Mouse (Mus musculus): ENCODE data around the gene Mbd5. TPM values are rescaled to one million over a fixed set of nuclear protein-coding genes. Genes with fewer than 3 reads are reported as not detected.

Mbd5 gene
- total and polyA plus RNA-seq, 2 experiments: 2.4 to 10.3 TPM

- no peaks in the 10 kb centered on the region for H3K36me3 ChIP-seq (ENCODE audit: control insufficient read depth, insufficient read depth, low read length)
- H3K4me1 ChIP-seq (ENCODE audit: control insufficient read depth, insufficient read depth, low read length): peaks cover 3% of the 10 kb centered on the region; the same call in 1 of the 2 replicates
- WGBS: 0% methylated on average over 9 of the region's 9 CpGs
- peak overlapping the region; percentile 93 for H3K27ac ChIP-seq (replicated peaks; ENCODE audit: insufficient read depth, low read depth, low read length)
- TF ChIP-seq CTCF (IDR thresholded peaks at IDR 0.05; ENCODE audit: low read depth, low read length): no peak
- TF ChIP-seq POLR2A (IDR thresholded peaks at IDR 0.05; ENCODE audit: extremely low read depth, insufficient read depth, low read length): no peak
- DNase-seq (ENCODE audit: extremely low read depth, low read depth, low spot score): peak; percentile 20
- peak overlapping the region; percentile 94 for H3K4me3 ChIP-seq (ENCODE audit: insufficient read depth, low read depth, low read length)
- no peaks in the 10 kb centered on the region for H3K27me3 ChIP-seq (ENCODE audit: control insufficient read depth, insufficient read depth, low read length)
- H3K9ac ChIP-seq (ENCODE audit: low read depth, low read length): peak overlapping the region; percentile 93
- H3K79me2 ChIP-seq (ENCODE audit: control insufficient read depth, insufficient read depth, low read length): peaks cover 12% of the 10 kb centered on the region; the same call in 1 of the 2 replicates
Measured at GRCm38 (mm10) chr2:48949743-48950251, 489 bp downstream of the Mbd5 start.

GRCm38 (mm10) chr2:48950252-48950315, 776 bp downstream of the Mbd5 start, which contains the start of gene Orc4:
Gene Orc4 (minus strand): TSS chr2:48950277.
- Histone ChIP-seq H3K27ac (replicated peaks; ENCODE audit: insufficient read depth, low read depth, low read length) (peak within 1 kb of the TSS; percentile 93), H3K27me3 (ENCODE audit: control insufficient read depth, insufficient read depth, low read length) (no peaks in the 10 kb centered on the region), H3K36me3 (ENCODE audit: control insufficient read depth, insufficient read depth, low read length) (no peaks in the 10 kb centered on the region), H3K4me1 (ENCODE audit: control insufficient read depth, insufficient read depth, low read length) (peaks cover 3% of the 10 kb centered on the region; the same call in 1 of the 2 replicates), H3K4me3 (ENCODE audit: insufficient read depth, low read depth, low read length) (peak within 1 kb of the TSS; percentile 94), H3K79me2 (ENCODE audit: control insufficient read depth, insufficient read depth, low read length) (peaks cover 12% of the 10 kb centered on the region; the same call in 1 of the 2 replicates), H3K9ac (ENCODE audit: low read depth, low read length) (peak within 1 kb of the TSS; percentile 93)
- no peak for TF ChIP-seq CTCF (IDR thresholded peaks at IDR 0.05; ENCODE audit: low read depth, low read length)
- no peak for TF ChIP-seq POLR2A (IDR thresholded peaks at IDR 0.05; ENCODE audit: extremely low read depth, insufficient read depth, low read length)
- WGBS: 0% methylated on average over 2 of the region's 2 CpGs
- DNase-seq (ENCODE audit: extremely low read depth, low read depth, low spot score): no peak

DNA sequence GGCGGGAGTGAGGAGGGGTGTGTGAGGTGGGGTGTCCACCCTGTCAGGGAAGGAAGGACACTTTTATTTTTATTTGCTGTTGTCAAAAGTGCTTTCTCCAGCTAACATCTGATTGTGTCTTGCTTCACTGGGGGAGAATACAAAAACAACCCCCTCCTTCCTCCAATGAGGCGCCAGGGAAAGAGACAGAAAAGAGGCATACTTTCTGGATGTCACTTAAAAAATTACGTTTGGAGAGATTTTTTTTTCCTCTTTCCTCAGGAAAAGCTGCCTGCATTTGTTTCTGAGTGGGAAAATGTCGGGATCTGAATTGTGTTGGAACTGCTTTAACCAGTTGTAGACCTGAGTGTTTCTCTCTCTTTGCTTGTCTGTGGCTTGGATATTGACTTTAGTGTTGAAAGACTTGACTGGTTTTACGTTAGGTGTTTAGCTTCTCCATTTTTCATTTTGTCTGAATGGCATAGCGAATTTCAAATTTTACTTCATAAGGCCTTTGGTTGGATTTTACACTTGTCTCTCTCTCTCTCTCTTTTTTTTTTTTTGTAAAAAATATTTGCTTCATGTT, 1.1 kb downstream of the Mbd5 start:
- H3K27me3 ChIP-seq (ENCODE audit: control insufficient read depth, insufficient read depth, low read length): no peaks in the 10 kb centered on the region
- H3K79me2 ChIP-seq (ENCODE audit: control insufficient read depth, insufficient read depth, low read length): peaks cover 12% of the 10 kb centered on the region; the same call in 1 of the 2 replicates
- H3K9ac ChIP-seq (ENCODE audit: low read depth, low read length): peak overlapping the region; percentile 93
- H3K36me3 ChIP-seq (ENCODE audit: control insufficient read depth, insufficient read depth, low read length): no peaks in the 10 kb centered on the region
- H3K27ac ChIP-seq (replicated peaks; ENCODE audit: insufficient read depth, low read depth, low read length): peak overlapping the region; percentile 40
- WGBS: 3% methylated on average over 6 of the region's 6 CpGs
- H3K4me1 ChIP-seq (ENCODE audit: control insufficient read depth, insufficient read depth, low read length): peaks cover 3% of the 10 kb centered on the region; the same call in 1 of the 2 replicates
- DNase-seq (ENCODE audit: extremely low read depth, low read depth, low spot score): peak; percentile 31
- peak overlapping the region; percentile 94 for H3K4me3 ChIP-seq (ENCODE audit: insufficient read depth, low read depth, low read length)
- no peak for TF ChIP-seq CTCF (IDR thresholded peaks at IDR 0.05; ENCODE audit: low read depth, low read length)
- TF ChIP-seq POLR2A (IDR thresholded peaks at IDR 0.05; ENCODE audit: extremely low read depth, insufficient read depth, low read length): no peak

GRCm38 (mm10) chr2:48956591-48956990, 7.3 kb downstream of the Mbd5 start:
- no peak overlapping the region for H3K27ac ChIP-seq (replicated peaks; ENCODE audit: insufficient read depth, low read depth, low read length)
- H3K79me2 ChIP-seq (ENCODE audit: control insufficient read depth, insufficient read depth, low read length): no peaks in the 10 kb centered on the region; the same call in 1 of the 2 replicates
- no peak overlapping the region for H3K9ac ChIP-seq (ENCODE audit: low read depth, low read length)
- no peak for DNase-seq (ENCODE audit: extremely low read depth, low read depth, low spot score)
- no peaks in the 10 kb centered on the region for H3K36me3 ChIP-seq (ENCODE audit: control insufficient read depth, insufficient read depth, low read length)
- H3K4me3 ChIP-seq (ENCODE audit: insufficient read depth, low read depth, low read length): no peak overlapping the region
- H3K27me3 ChIP-seq (ENCODE audit: control insufficient read depth, insufficient read depth, low read length): no peaks in the 10 kb centered on the region
- H3K4me1 ChIP-seq (ENCODE audit: control insufficient read depth, insufficient read depth, low read length): no peaks in the 10 kb centered on the region
- 64% methylated on average over 3 of the region's 3 CpGs for WGBS
- no peak for TF ChIP-seq CTCF (IDR thresholded peaks at IDR 0.05; ENCODE audit: low read depth, low read length)
- TF ChIP-seq POLR2A (IDR thresholded peaks at IDR 0.05; ENCODE audit: extremely low read depth, insufficient read depth, low read length): no peak

DNA sequence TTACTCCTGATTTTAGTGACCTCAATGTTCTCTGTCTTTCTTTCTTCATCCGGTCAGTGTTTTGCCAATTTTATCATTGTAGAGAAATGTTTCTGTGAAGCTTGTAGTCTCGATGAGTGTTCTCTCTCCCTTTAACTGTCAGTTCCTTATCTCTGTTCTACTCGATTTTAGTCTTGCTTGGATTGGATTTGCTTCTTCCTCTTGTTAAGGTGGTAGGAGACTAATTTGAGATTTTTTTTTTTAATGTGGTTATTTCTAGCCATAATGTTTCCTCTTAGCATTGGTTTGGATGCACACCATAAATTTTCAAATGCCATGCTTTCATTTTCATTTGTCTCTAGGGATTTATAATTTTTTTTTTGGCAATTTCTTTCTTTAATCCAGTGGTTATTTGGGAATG, 29.6 kb downstream of the Mbd5 start:
- Histone ChIP-seq H3K9ac (ENCODE audit: low read depth, low read length) (no peak overlapping the region), H3K36me3 (ENCODE audit: control insufficient read depth, insufficient read depth, low read length) (no peaks in the 10 kb centered on the region), H3K4me1 (ENCODE audit: control insufficient read depth, insufficient read depth, low read length) (peaks cover 3% of the 10 kb centered on the region; the same call in 1 of the 2 replicates), H3K4me3 (ENCODE audit: insufficient read depth, low read depth, low read length) (no peak overlapping the region), H3K27ac (replicated peaks; ENCODE audit: insufficient read depth, low read depth, low read length) (no peak overlapping the region), H3K79me2 (ENCODE audit: control insufficient read depth, insufficient read depth, low read length) (peaks cover 3% of the 10 kb centered on the region; the same call in 1 of the 2 replicates), H3K27me3 (ENCODE audit: control insufficient read depth, insufficient read depth, low read length) (no peaks in the 10 kb centered on the region)
- no peak for DNase-seq (ENCODE audit: extremely low read depth, low read depth, low spot score)
- TF ChIP-seq POLR2A (IDR thresholded peaks at IDR 0.05; ENCODE audit: extremely low read depth, insufficient read depth, low read length) (no peak), CTCF (IDR thresholded peaks at IDR 0.05; ENCODE audit: low read depth, low read length) (no peak)
- WGBS: 70% methylated on average over 3 of the region's 3 CpGs

- no peak for DNase-seq (ENCODE audit: extremely low read depth, low read depth, low spot score)
- WGBS: 95% methylated on average over 3 of the region's 3 CpGs
- no peak overlapping the region for H3K4me3 ChIP-seq (ENCODE audit: insufficient read depth, low read depth, low read length)
- TF ChIP-seq CTCF (IDR thresholded peaks at IDR 0.05; ENCODE audit: low read depth, low read length) (no peak), POLR2A (IDR thresholded peaks at IDR 0.05; ENCODE audit: extremely low read depth, insufficient read depth, low read length) (no peak)
- no peaks in the 10 kb centered on the region for H3K27me3 ChIP-seq (ENCODE audit: control insufficient read depth, insufficient read depth, low read length)
- peaks cover 3% of the 10 kb centered on the region; the same call in 1 of the 2 replicates for H3K36me3 ChIP-seq (ENCODE audit: control insufficient read depth, insufficient read depth, low read length)
- H3K4me1 ChIP-seq (ENCODE audit: control insufficient read depth, insufficient read depth, low read length): no peaks in the 10 kb centered on the region
- no peak overlapping the region for H3K27ac ChIP-seq (replicated peaks; ENCODE audit: insufficient read depth, low read depth, low read length)
- no peak overlapping the region for H3K9ac ChIP-seq (ENCODE audit: low read depth, low read length)
- no peaks in the 10 kb centered on the region for H3K79me2 ChIP-seq (ENCODE audit: control insufficient read depth, insufficient read depth, low read length)
Measured at GRCm38 (mm10) chr2:48990322-48990721, 41.0 kb downstream of the Mbd5 start.

Data from liver, adult 2 months (tissue).